ENCODE assay signal across 11 mouse cellular contexts in genomic region chr16:32682841-32683240, GRCm38 (mm10). TPM values are rescaled to one million over a fixed set of nuclear protein-coding genes. Genes with fewer than 3 reads are reported as not detected.
DNase-seq lines count a peak whose midpoint lies in the region; ATAC-seq lines count a peak whose summit lies in the region.
"Had no signal": no experiment of that assay in that cellular context is flagged by ENCODE, and none has a peak within 500 bp of the region (broad histone marks: within the 10 kb centered on the region; RNA-seq: fewer than 3 reads in every experiment).

No protein-coding gene starts in this region.

- 0 out of 2 replicates have a peak, but pooled peaks cover 4% of the 10 kb centered on the region for H3K4me1 ChIP-seq in liver, embryonic 11.5 days (replicated peaks; ENCODE audit: control insufficient read depth, insufficient read depth, low read length)
- H3K4me1 ChIP-seq in liver, embryonic 12.5 days, result peaks cover 13% of the 10 kb centered on the region; the same call in 1 of the 2 replicates

- H3K27ac ChIP-seq in liver, embryonic 11.5 days (ENCODE audit: low read depth, low read length), result no peak overlapping the region
- no peak overlapping the region; the same call in 1 of the 2 replicates for H3K27ac ChIP-seq in liver, embryonic 12.5 days
- H3K27ac ChIP-seq: heart, embryonic 13.5 days; layer of hippocampus, adult 2 months had no signal

- H3K9me3 ChIP-seq in liver, embryonic 11.5 days (ENCODE audit: control insufficient read depth, low read length), result no peaks in the 10 kb centered on the region
- no peaks in the 10 kb centered on the region for H3K9me3 ChIP-seq in liver, embryonic 12.5 days (replicated peaks)
- H3K9me3 ChIP-seq: heart, embryonic 13.5 days; megakaryocyte, embryonic 14.5 days had no signal

- H3K27me3 ChIP-seq in liver, embryonic 11.5 days (replicated peaks; ENCODE audit: control insufficient read depth, insufficient read depth, low read length), result no peaks in the 10 kb centered on the region
- no peaks in the 10 kb centered on the region for H3K27me3 ChIP-seq in liver, embryonic 12.5 days (replicated peaks)
- H3K27me3 ChIP-seq: heart, embryonic 13.5 days; megakaryocyte, embryonic 14.5 days had no signal

- no peak overlapping the region for H3K4me3 ChIP-seq in liver, embryonic 11.5 days (ENCODE audit: low read depth, low read length)
- no peak overlapping the region for H3K4me3 ChIP-seq in liver, embryonic 12.5 days
- H3K4me3 ChIP-seq: heart, embryonic 13.5 days; layer of hippocampus, adult 2 months; megakaryocyte, embryonic 14.5 days had no signal

- 78% methylated on average over 4 of the region's 4 CpGs for WGBS in liver, embryonic 11.5 days
- 61% methylated on average over 4 of the region's 4 CpGs for WGBS in liver, embryonic 12.5 days (ENCODE audit: insufficient replicate concordance)

- no peak overlapping the region for H3K4me2 ChIP-seq in liver, embryonic 11.5 days
- H3K4me2 ChIP-seq in liver, embryonic 12.5 days, result no peak overlapping the region
- H3K4me2 ChIP-seq: heart, embryonic 13.5 days had no signal

- intact Hi-C loops in heart, postnatal 36 days (cut with DNase I), result loop anchor here (1.0 kb wide), 3 partner anchors 24 to 175 kb away; no protein-coding TSS in a partner anchor

- peak; percentile 89 for DNase-seq in heart, adult 11 months
- DNase-seq in heart, postnatal 36 days, result no peak
- no peak for DNase-seq in liver, embryonic 11.5 days (ENCODE audit: low spot score)
- peak; percentile 16 for DNase-seq in thymus, postnatal 14 days
- DNase-seq in thymus, postnatal 25 days, result no peak
- DNase-seq in naive thymus-derived CD4-positive, alpha-beta T cell, adult 2 months (ENCODE audit: low read depth), result peak; percentile 23
- DNase-seq in ovary, postnatal 36 days (ENCODE audit: low spot score), result no peak

- H3K9ac ChIP-seq in liver, embryonic 11.5 days (ENCODE audit: low read depth, low read length), result no peak overlapping the region
- H3K9ac ChIP-seq in liver, embryonic 12.5 days, result no peak overlapping the region
- H3K9ac ChIP-seq: heart, embryonic 13.5 days had no signal

- peaks cover 25% of the 10 kb centered on the region for H3K36me3 ChIP-seq in liver, embryonic 11.5 days (ENCODE audit: control insufficient read depth, insufficient read depth, low read length)
- H3K36me3 ChIP-seq in liver, embryonic 12.5 days, result peaks cover 43% of the 10 kb centered on the region

- ATAC-seq in liver, embryonic 11.5 days (replicated peaks; ENCODE audit: low FRiP score), result peak; percentile 6; the same call in 1 of the 2 replicates
- ATAC-seq in liver, embryonic 12.5 days, result no peak

RNA-seq across cellular contexts. Expression of gene Tnk2, which starts 39.2 kb away (rescaled TPM):
- 10 to 100 TPM; 18.0 to 19.8 TPM for total RNA-seq in heart, postnatal 36 days (2021)
- 10.8 and 11.6 TPM in 2 replicates for polyA plus RNA-seq in liver, embryonic 11.5 days (2014; fragmentation: Nextera tagmentation; extraction: Ambion mirVana)
- 6.3 and 6.6 TPM in 2 replicates for polyA plus RNA-seq in liver, embryonic 12.5 days (2016; fragmentation: Nextera tagmentation; extraction: Ambion mirVana)

RNA-seq across cellular contexts. Expression of gene Muc4, which starts 52.8 kb away (rescaled TPM):
- under 1 TPM; 0.06 to 0.57 TPM for total RNA-seq in heart, postnatal 36 days (2021)
- 0.41 and 0.66 TPM in 2 replicates for polyA plus RNA-seq in liver, embryonic 11.5 days (2014; fragmentation: Nextera tagmentation; extraction: Ambion mirVana)
- 0.59 and 0.63 TPM in 2 replicates for polyA plus RNA-seq in liver, embryonic 12.5 days (2016; fragmentation: Nextera tagmentation; extraction: Ambion mirVana)
- total RNA-seq: layer of hippocampus, adult 2 months had no signal

Comparison
In these comparisons a context has a peak if more than half of its experiments do, and no peak if none do; other contexts are left out.
1. DNase-seq: peak in heart, adult 11 months (single experiment), thymus, postnatal 14 days (single experiment) and naive thymus-derived CD4-positive, alpha-beta T cell, adult 2 months (single experiment); none in heart, postnatal 36 days (0 of 2), liver, embryonic 11.5 days (single experiment), thymus, postnatal 25 days (single experiment) and ovary, postnatal 36 days (single experiment).